Mouse (Mus musculus): Measurements from ENCODE around the gene Hdac8.

Hdac8 gene

GRCm38 (mm10) chrX:102339396-102340155 lies 165.6 kb downstream of the Hdac8 start:
- in situ Hi-C loops (cut with MboI): no loop called here

- in situ Hi-C loops (cut with MboI): no loop called here
Measured at GRCm38 (mm10) chrX:102319696-102320095, 185.5 kb downstream of the Hdac8 start.

GRCm38 (mm10) chrX:102319252-102319651 lies 185.9 kb downstream of the Hdac8 start:
- in situ Hi-C loops (cut with MboI): no loop called here

GRCm38 (mm10) chrX:102318782-102319181 lies 186.4 kb downstream of the Hdac8 start:
- in situ Hi-C loops (cut with MboI): no loop called here

GRCm38 (mm10) chrX:102311119-102311518 lies 194.0 kb downstream of the Hdac8 start:
- in situ Hi-C loops (cut with MboI): no loop called here

- in situ Hi-C loops (cut with MboI): no loop called here
Measured at GRCm38 (mm10) chrX:102307511-102307910, 197.6 kb downstream of the Hdac8 start.

- in situ Hi-C loops (cut with MboI): no loop called here
Measured at GRCm38 (mm10) chrX:102305806-102306205, 199.4 kb downstream of the Hdac8 start.

GRCm38 (mm10) chrX:102304914-102305313 lies 200.2 kb downstream of the Hdac8 start:
- in situ Hi-C loops (cut with MboI): no loop called here

GRCm38 (mm10) chrX:102302476-102302875 lies 202.7 kb downstream of the Hdac8 start:
- in situ Hi-C loops (cut with MboI): no loop called here

GRCm38 (mm10) chrX:102284889-102285288 lies 220.3 kb downstream of the Hdac8 start:
- in situ Hi-C loops (cut with MboI): no loop called here

GRCm38 (mm10) chrX:102262620-102263345 lies 242.4 kb downstream of the Hdac8 start:
- in situ Hi-C loops (cut with MboI): no loop called here

- in situ Hi-C loops (cut with MboI): no loop called here
Measured at GRCm38 (mm10) chrX:102259772-102260171, 245.4 kb downstream of the Hdac8 start.

GRCm38 (mm10) chrX:102253892-102254291 lies 251.3 kb downstream of the Hdac8 start:
- in situ Hi-C loops (cut with MboI): no loop called here

- in situ Hi-C loops (cut with MboI): no loop called here
Measured at GRCm38 (mm10) chrX:102251937-102252860, 253.0 kb downstream of the Hdac8 start, which contains the start of gene Cited1. Gene Cited1, minus strand, starts transcription at chrX:102252181.

GRCm38 (mm10) chrX:102251221-102251936 lies 253.8 kb downstream of the Hdac8 start:
- in situ Hi-C loops (cut with MboI): no loop called here

- in situ Hi-C loops (cut with MboI): no loop called here
Measured at GRCm38 (mm10) chrX:102250891-102251170, 254.3 kb downstream of the Hdac8 start.

- in situ Hi-C loops (cut with MboI): no loop called here
Measured at GRCm38 (mm10) chrX:102250150-102250890, 254.8 kb downstream of the Hdac8 start.

GRCm38 (mm10) chrX:102244334-102244733 lies 260.8 kb downstream of the Hdac8 start:
- in situ Hi-C loops (cut with MboI): loop anchor here (25.0 kb wide), 1 partner anchor 243 kb away; no protein-coding TSS in a partner anchor
